Mouse (Mus musculus) midbrain, postnatal 0 days (tissue): Measurements from ENCODE around the gene Uqcc2. TPM values are rescaled to one million over a fixed set of nuclear protein-coding genes. Genes with fewer than 3 reads are reported as not detected.

ENCODE experiments used
- ATAC-seq: fragments of 200-750 bp; cut with Nextera tagmentation; 2 replicates; pipeline ENCODE4 v1.8.0; 2017; ENCODE audit warnings: moderate number of reproducible peaks, mild to moderate bottlenecking, moderate TSS enrichment, moderate library complexity; ENCODE audit not compliant: low FRiP score
- DNase-seq: peaks from one replicate; pipeline ENCODE4 v3.0.0-alpha.2; 2015; ENCODE audit warnings: low spot score
- H3K27ac ChIP-seq: fragments of 300-500 bp; sonication (generic); 2 replicates; pipeline ENCODE4 v1.5.1; 2014; ENCODE audit warnings: low read depth, mild to moderate bottlenecking, low read length, mixed read lengths
- H3K27me3 ChIP-seq: fragments of 300-500 bp; sonication (generic); 2 replicates; pipeline ENCODE4 v1.6.1; 2014; ENCODE audit warnings: low read length, control low read depth, mixed read lengths; ENCODE audit not compliant: insufficient read depth
- H3K36me3 ChIP-seq: fragments of 300-500 bp; sonication (generic); 2 replicates; pipeline ENCODE4 v1.6.1; 2014; ENCODE audit warnings: low read length, control low read depth, mixed read lengths; ENCODE audit not compliant: insufficient read depth
- H3K4me1 ChIP-seq: fragments of 300-500 bp; sonication (generic); 2 replicates; pipeline ENCODE4 v1.6.1; 2014; ENCODE audit warnings: mild to moderate bottlenecking, control low read depth, antibody characterized with exemption, low read length, mixed read lengths; ENCODE audit not compliant: insufficient read depth
- H3K4me2 ChIP-seq: fragments of 300-500 bp; sonication (generic); 2 replicates; pipeline ENCODE4 v1.6.1; 2014; ENCODE audit warnings: low read depth, mild to moderate bottlenecking, low read length, mixed read lengths; ENCODE audit not compliant: poor library complexity, severe bottlenecking
- H3K4me3 ChIP-seq: fragments of 300-500 bp; sonication (generic); 2 replicates; pipeline ENCODE4 v1.5.1; 2014; ENCODE audit warnings: low read depth, mild to moderate bottlenecking, low read length, moderate library complexity
- H3K9ac ChIP-seq: fragments of 300-500 bp; sonication (generic); replicated peaks from 2 replicates; pipeline ENCODE4 v1.6.1; 2014; ENCODE audit warnings: mild to moderate bottlenecking, low read length, moderate library complexity, mixed read lengths; ENCODE audit not compliant: poor library complexity, severe bottlenecking
- H3K9me3 ChIP-seq: fragments of 300-500 bp; sonication (generic); 2 replicates; pipeline ENCODE4 v1.6.1; 2016; ENCODE audit warnings: low read length, control low read depth
- CTCF ChIP-seq: IDR thresholded peaks from 2 replicates; pipeline ENCODE4 v1.5.1; 2016; ENCODE audit warnings: antibody characterized with exemption, mild to moderate bottlenecking
- WGBS: fragments of 180-500 bp; shearing (Covaris S2); extraction: QIAGEN DNeasy Blood & Tissue Kit; methylation state at CpG from one replicate; pipeline ENCODE4 v1.1.7; 2014; 5-methylcytosine and 5-hydroxymethylcytosine counted together
- polyA plus RNA-seq: library from polyadenylated mRNA; unstranded; fragments of >200 nt; fragmentation: Nextera tagmentation; extraction: Ambion mirVana; gene quantifications from 2 replicates; pipeline ENCODE4 v1.2.1, GENCODE M21; 2015
- total RNA-seq: library from RNA; depleted of rRNA; stranded (reverse); fragments of >200 nt; gene quantifications from 2 replicates; pipeline ENCODE4 v1.2.3, GENCODE M21; 2014

Uqcc2 gene
- total and polyA plus RNA-seq, 2 experiments from 2014 or later: 213 to 453 TPM

DNA sequence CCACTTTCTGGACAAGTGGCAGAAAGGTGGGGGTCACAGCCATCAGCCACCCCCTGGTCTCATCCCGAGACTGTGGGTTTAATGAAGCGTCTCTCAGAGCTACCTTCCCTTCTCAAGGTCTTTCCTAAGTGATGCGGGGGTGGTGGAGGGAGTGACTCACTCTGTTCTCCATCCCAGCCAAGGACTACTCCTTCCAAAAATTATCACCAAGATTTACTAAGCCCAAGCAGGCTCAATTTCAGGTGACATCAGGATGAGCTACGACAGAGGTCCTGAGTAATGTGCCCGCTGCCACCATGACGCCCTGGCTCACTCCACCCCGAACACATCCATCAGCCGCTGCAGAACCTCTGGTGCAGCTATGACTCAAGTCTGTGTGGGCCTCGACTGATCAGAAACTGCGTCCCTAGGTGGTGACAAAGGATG, 2.5 kb downstream of the Uqcc2 start:
- Histone ChIP-seq H3K9me3 (no peaks in the 10 kb centered on the region), H3K9ac (no peak overlapping the region), H3K4me1 (peaks cover 18% of the 10 kb centered on the region; the same call in 1 of the 2 replicates), H3K4me2 (no peak overlapping the region), H3K27me3 (no peaks in the 10 kb centered on the region), H3K36me3 (no peaks in the 10 kb centered on the region; the same call in 1 of the 2 replicates), H3K27ac (no peak overlapping the region), H3K4me3 (no peak overlapping the region)
- ATAC-seq (no peak), DNase-seq (no peak)
- TF ChIP-seq CTCF: no peak
- 83% methylated on average over 10 of the region's 10 CpGs for WGBS

DNA sequence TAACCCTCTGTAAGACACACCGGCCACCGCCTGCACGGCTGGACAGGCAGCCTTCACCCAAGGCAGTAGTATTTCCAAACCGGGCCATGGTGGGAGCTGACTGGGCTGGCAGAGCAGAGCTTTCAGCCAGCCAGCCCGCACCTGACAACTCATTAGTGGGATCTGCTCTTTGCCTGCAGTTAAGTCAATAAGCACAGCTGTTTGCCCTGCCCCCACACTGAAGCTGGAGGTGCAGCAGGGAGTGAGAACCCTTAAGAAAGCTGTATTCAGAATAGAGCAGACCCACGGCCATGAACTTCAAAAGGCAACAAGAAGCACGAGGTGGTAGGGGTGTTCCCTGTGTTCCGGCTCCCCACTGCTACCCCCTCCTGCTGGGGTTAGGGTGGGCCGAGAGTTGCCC, 3.5 kb downstream of the Uqcc2 start:
- Histone ChIP-seq H3K27ac (no peak overlapping the region; the same call in 1 of the 2 replicates), H3K9ac (no peak overlapping the region), H3K9me3 (no peaks in the 10 kb centered on the region), H3K4me3 (no peak overlapping the region), H3K36me3 (no peaks in the 10 kb centered on the region; the same call in 1 of the 2 replicates), H3K4me2 (no peak overlapping the region), H3K4me1 (peaks cover 21% of the 10 kb centered on the region; the same call in 1 of the 2 replicates), H3K27me3 (no peaks in the 10 kb centered on the region)
- ATAC-seq (no peak), DNase-seq (peak; percentile 56)
- TF ChIP-seq CTCF: no peak
- 48% methylated on average over 9 of the region's 9 CpGs for WGBS

DNA sequence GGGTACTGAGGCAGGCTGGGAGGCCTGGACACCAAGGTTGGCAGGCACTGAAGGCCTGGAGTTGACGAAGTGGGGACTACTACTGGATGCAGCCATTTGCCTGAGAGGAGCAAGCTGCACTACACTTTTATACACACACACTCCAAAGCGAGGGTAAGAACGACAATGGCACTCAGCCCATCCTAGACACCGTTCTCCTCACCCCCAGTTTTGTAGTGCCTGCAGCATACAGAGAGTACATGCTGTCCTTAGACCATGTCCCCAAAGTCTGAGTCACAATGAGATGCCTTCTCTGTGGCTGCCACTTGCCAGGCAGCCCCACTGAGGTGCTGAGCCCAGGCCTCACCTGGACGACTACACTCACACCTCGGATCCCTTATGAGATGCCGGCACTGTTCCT, 3.9 kb downstream of the Uqcc2 start:
- no peaks in the 10 kb centered on the region for H3K9me3 ChIP-seq
- H3K4me2 ChIP-seq: no peak overlapping the region
- DNase-seq (no peak), ATAC-seq (no peak)
- H3K4me3 ChIP-seq: no peak overlapping the region
- no peak overlapping the region for H3K9ac ChIP-seq
- no peaks in the 10 kb centered on the region; the same call in 1 of the 2 replicates for H3K36me3 ChIP-seq
- H3K27me3 ChIP-seq: no peaks in the 10 kb centered on the region
- H3K27ac ChIP-seq: no peak overlapping the region; the same call in 1 of the 2 replicates
- H3K4me1 ChIP-seq: peaks cover 21% of the 10 kb centered on the region; the same call in 1 of the 2 replicates
- TF ChIP-seq CTCF: no peak
- WGBS: 86% methylated on average over 7 of the region's 7 CpGs

DNA sequence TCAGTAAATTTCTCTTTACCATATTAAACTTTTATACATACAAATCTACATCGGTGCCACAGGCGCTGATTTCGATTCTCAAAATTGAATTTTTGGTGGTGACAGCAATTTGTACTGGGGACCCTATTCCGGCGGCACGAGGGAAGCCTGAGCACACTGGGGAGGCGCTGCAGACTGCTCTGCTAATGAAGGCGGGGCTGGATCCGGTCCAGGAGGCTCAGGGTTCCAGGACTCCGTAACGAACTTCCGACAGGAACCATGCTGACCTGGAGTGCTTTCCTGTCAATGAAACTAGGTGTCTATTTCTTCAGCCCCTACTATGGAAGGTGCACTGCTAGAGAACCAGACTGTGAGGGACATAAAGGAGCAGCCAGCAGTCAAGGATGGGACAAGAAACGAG, 4.4 kb downstream of the Uqcc2 start:
- no peaks in the 10 kb centered on the region; the same call in 1 of the 2 replicates for H3K36me3 ChIP-seq
- no peak for ATAC-seq
- no peak overlapping the region for H3K9ac ChIP-seq
- H3K4me1 ChIP-seq: peaks cover 21% of the 10 kb centered on the region; the same call in 1 of the 2 replicates
- no peak for TF ChIP-seq CTCF
- no peaks in the 10 kb centered on the region for H3K9me3 ChIP-seq
- no peak overlapping the region for H3K27ac ChIP-seq
- no peak overlapping the region for H3K4me2 ChIP-seq
- DNase-seq: no peak
- no peak overlapping the region for H3K4me3 ChIP-seq
- WGBS: 64% methylated on average over 13 of the region's 13 CpGs
- H3K27me3 ChIP-seq: no peaks in the 10 kb centered on the region

DNA sequence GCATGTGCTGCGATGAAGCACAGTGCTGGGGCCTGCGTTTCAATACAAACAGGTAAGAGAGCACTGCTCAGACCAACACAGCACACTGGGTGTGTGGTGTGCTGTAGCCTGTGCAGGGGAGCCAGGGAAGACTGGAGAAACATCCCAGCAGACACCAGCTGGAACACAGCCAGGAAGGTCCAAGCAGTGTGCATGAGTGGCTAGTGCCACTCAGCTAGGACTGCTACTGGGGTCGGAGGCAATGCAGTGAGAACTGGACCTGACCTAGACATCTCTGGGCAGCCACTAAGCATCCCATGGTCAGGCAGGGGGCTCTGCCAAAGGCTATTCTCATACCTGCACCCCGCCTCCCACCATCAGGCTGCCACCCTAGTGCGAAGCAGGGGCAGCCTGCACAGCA, 5.5 kb downstream of the Uqcc2 start:
- WGBS: 95% methylated on average over 5 of the region's 5 CpGs
- no peak for DNase-seq
- no peak overlapping the region for H3K4me2 ChIP-seq
- H3K9ac ChIP-seq: no peak overlapping the region
- TF ChIP-seq CTCF: no peak
- no peaks in the 10 kb centered on the region for H3K9me3 ChIP-seq
- no peak overlapping the region for H3K4me3 ChIP-seq
- no peaks in the 10 kb centered on the region for H3K27me3 ChIP-seq
- peaks cover 21% of the 10 kb centered on the region; the same call in 1 of the 2 replicates for H3K4me1 ChIP-seq
- H3K27ac ChIP-seq: no peak overlapping the region
- peaks cover 8% of the 10 kb centered on the region for H3K36me3 ChIP-seq
- ATAC-seq: no peak

DNA sequence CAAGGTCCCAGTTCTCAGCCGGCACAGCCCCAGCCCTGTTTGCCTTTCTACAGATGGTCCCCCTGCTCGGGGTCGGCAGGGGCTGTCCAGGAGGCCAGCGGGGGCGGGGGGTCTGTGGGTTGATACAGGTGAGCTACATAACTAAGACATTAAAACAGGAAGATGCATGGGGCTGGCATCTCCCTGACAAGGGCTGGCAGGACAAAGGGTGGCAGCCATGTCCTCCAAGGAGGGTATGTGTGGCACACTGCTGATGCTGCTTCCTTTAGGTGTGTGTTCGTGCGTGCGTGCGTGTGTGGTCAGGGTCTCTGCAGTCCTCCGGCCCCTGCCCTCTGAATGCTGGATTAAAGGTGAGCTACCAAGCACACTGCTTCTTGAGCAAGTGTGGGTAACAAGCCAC, 6.7 kb downstream of the Uqcc2 start:
- H3K4me1 ChIP-seq: peaks cover 21% of the 10 kb centered on the region; the same call in 1 of the 2 replicates
- no peak for DNase-seq
- no peaks in the 10 kb centered on the region for H3K9me3 ChIP-seq
- H3K36me3 ChIP-seq: peaks cover 18% of the 10 kb centered on the region
- no peak overlapping the region for H3K4me2 ChIP-seq
- TF ChIP-seq CTCF: no peak
- no peak for ATAC-seq
- 72% methylated on average over 10 of the region's 10 CpGs for WGBS
- H3K9ac ChIP-seq: peak overlapping the region; percentile 33
- H3K27ac ChIP-seq: peak overlapping the region; percentile 43; the same call in 1 of the 2 replicates
- H3K4me3 ChIP-seq: no peak overlapping the region
- H3K27me3 ChIP-seq: no peaks in the 10 kb centered on the region
